Mouse (Mus musculus) small intestine, adult 10 weeks (tissue): Measurements from ENCODE around the gene Cox4i1. TPM values are rescaled to one million over a fixed set of nuclear protein-coding genes. Genes with fewer than 3 reads are reported as not detected.

Experiments used
- polyA plus RNA-seq: library from polyadenylated mRNA; stranded (reverse); fragments of 350-450 nt; fragmentation: Illumina TruSeq; extraction: RNeasy Lipid Tissue Mini Kit (QIAGEN cat#74804); gene quantifications from one replicate; pipeline ENCODE4 v1.2.3, GENCODE M21; 2014; ENCODE audit warnings: low replicate concordance

The Cox4i1 gene
- 10.1 TPM for polyA plus RNA-seq

DNA sequence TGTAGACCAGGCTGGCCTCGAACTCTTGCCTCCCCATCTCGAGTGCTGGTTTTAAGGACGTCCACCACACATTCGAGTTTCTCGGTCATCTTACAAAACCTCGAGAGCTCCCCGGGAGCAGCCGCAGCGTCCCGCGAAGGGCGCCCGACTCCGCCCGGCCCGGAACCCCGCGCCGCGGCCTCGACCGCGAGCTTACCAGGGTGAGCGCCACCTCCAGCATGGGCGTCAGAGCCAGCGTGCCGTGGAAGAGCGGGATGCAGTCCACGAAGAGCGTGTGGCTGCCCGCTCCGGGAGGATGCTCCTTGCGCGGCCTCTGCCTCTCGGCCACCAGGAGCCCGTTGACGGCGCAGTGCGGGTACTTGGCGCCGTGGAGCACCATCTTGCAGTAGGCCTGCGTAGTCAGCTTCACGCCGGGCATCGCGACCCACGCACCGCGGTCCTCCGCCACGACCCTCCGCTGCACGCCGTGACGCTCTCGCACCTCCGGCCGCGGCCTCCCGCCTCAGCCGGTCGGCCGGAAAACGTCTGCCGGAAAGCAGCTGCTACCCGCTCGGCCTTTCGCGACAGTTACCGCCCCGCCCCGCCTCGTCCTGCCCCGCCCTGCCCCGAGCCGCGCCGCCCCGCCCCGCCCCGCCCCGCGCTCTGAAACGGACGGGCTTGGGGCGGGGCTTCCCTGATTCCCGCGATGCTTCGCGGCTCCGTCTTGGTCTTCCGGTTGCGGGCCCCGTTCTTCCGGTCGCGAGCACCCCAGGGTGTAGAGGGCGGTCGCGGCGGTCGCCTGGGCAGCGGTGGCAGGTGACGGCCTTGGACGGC, at the start of gene Cox4i1, which contains the start of gene Gm27021:
Cox4i1 (plus strand) TSS at position 662 of the 813 bp plus-strand sequence.
Gm27021 (minus strand) TSS at position 519 of the 813 bp plus-strand sequence.

GRCm38 (mm10) chr8:120647532-120647931, 20.5 kb upstream of the Cox4i1 start, which contains the start of gene 1190005I06Rik:
1190005I06Rik (minus strand) TSS chr8:120647632.

GRCm38 (mm10) chr8:120668374-120668905, 418 bp downstream of the Cox4i1 start, which contains the start of gene Emc8:
Emc8 (minus strand) TSS chr8:120668573.

Other genes starting within 250 kb of the Cox4i1 start
- gene Gins2, start 78.9 kb upstream of the Cox4i1 start, polyA plus RNA-seq: 0.26 TPM
- gene 1190005I06Rik, start 20.6 kb upstream of the Cox4i1 start, polyA plus RNA-seq: not detected
- gene Gm27021, start 143 bp upstream of the Cox4i1 start, polyA plus RNA-seq: not detected
- gene Emc8, start 351 bp downstream of the Cox4i1 start, polyA plus RNA-seq: 3.3 TPM
- 3.7 TPM for gene Irf8, start 68.1 kb downstream of the Cox4i1 start, polyA plus RNA-seq